Mouse (Mus musculus) midbrain, embryonic 13.5 days (tissue): Measurements from ENCODE around the gene Dok5. TPM values are rescaled to one million over a fixed set of nuclear protein-coding genes. Genes with fewer than 3 reads are reported as not detected.

ENCODE experiments used
- ATAC-seq: fragments of 200-750 bp; cut with Nextera tagmentation; 2 replicates; pipeline ENCODE4 v1.8.0; 2017; ENCODE audit warnings: mild to moderate bottlenecking, moderate TSS enrichment, moderate library complexity
- H3K27ac ChIP-seq: fragments of 300-500 bp; sonication (generic); 2 replicates; pipeline ENCODE4 v1.5.1; 2015; ENCODE audit warnings: inconsistent platforms, mild to moderate bottlenecking, moderate library complexity
- H3K27me3 ChIP-seq: fragments of 300-500 bp; sonication (generic); 2 replicates; pipeline ENCODE4 v1.6.1; 2015; ENCODE audit warnings: mild to moderate bottlenecking, inconsistent platforms
- H3K36me3 ChIP-seq: fragments of 300-500 bp; sonication (generic); 2 replicates; pipeline ENCODE4 v1.6.1; 2015; ENCODE audit warnings: mild to moderate bottlenecking, inconsistent platforms
- H3K4me1 ChIP-seq: fragments of 300-500 bp; sonication (generic); replicated peaks from 2 replicates; pipeline ENCODE4 v1.6.1; 2015; ENCODE audit warnings: inconsistent platforms
- H3K4me2 ChIP-seq: fragments of 300-500 bp; sonication (generic); replicated peaks from 2 replicates; pipeline ENCODE4 v1.6.1; 2015; ENCODE audit warnings: moderate library complexity, mild to moderate bottlenecking, inconsistent platforms
- H3K4me3 ChIP-seq: fragments of 300-500 bp; sonication (generic); replicated peaks from 2 replicates; pipeline ENCODE4 v1.5.1; 2015; ENCODE audit warnings: mild to moderate bottlenecking, inconsistent platforms
- H3K9ac ChIP-seq: fragments of 300-500 bp; sonication (generic); replicated peaks from 2 replicates; pipeline ENCODE4 v1.6.1; 2015; ENCODE audit warnings: mild to moderate bottlenecking, inconsistent platforms
- H3K9me3 ChIP-seq: fragments of 300-500 bp; sonication (generic); 2 replicates; pipeline ENCODE4 v1.6.1; 2016; ENCODE audit warnings: mild to moderate bottlenecking, inconsistent platforms
- WGBS: fragments of 180-500 bp; shearing (Covaris S2); methylation state at CpG from one replicate; pipeline ENCODE4 v1.1.7; 2015; 5-methylcytosine and 5-hydroxymethylcytosine counted together
- polyA plus RNA-seq: library from polyadenylated mRNA; unstranded; fragments of >200 nt; fragmentation: Nextera tagmentation; extraction: Ambion mirVana; gene quantifications from 2 replicates; pipeline ENCODE4 v1.2.1, GENCODE M21; 2015

Dok5 gene
- polyA plus RNA-seq, 1 experiment from 2014 or later, result 41.1 TPM

DNA sequence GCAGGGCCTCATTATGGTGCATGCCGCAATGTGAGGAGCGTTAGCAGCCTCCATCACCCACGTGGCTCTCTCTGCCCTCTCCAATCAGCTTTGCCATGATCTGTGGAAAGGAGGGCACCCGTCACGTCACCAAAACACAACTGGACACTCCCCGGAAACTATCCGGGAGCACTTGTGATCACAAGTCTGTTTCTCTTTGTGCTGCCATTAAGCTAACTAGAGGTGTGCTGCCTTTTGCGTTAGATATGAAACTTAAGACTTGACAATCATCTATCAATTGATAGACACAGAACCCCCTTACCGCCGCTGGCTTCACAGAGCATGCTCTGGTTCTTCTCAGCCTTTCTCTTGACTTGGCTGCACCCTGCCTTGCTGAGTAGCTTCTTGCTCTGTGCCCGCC, 6.9 kb upstream of the Dok5 start:
- no peak for ATAC-seq
- Histone ChIP-seq H3K4me3 (no peak overlapping the region), H3K4me1 (peaks cover 8% of the 10 kb centered on the region), H3K27ac (no peak overlapping the region), H3K9ac (no peak overlapping the region), H3K9me3 (no peaks in the 10 kb centered on the region), H3K27me3 (no peaks in the 10 kb centered on the region), H3K36me3 (no peaks in the 10 kb centered on the region), H3K4me2 (no peak overlapping the region)
- 87% methylated on average over 11 of the region's 11 CpGs for WGBS

- 88% methylated on average over 5 of the region's 5 CpGs for WGBS
- H3K4me1 ChIP-seq, result peaks cover 3% of the 10 kb centered on the region
- ATAC-seq, result no peak
- no peak overlapping the region for H3K9ac ChIP-seq
- H3K4me3 ChIP-seq, result no peak overlapping the region
- no peak overlapping the region for H3K27ac ChIP-seq
- H3K4me2 ChIP-seq, result no peak overlapping the region
- no peaks in the 10 kb centered on the region for H3K27me3 ChIP-seq
- H3K9me3 ChIP-seq, result no peaks in the 10 kb centered on the region
- no peaks in the 10 kb centered on the region for H3K36me3 ChIP-seq
Measured at GRCm38 (mm10) chr2:170725796-170726195, 5.8 kb upstream of the Dok5 start.

DNA sequence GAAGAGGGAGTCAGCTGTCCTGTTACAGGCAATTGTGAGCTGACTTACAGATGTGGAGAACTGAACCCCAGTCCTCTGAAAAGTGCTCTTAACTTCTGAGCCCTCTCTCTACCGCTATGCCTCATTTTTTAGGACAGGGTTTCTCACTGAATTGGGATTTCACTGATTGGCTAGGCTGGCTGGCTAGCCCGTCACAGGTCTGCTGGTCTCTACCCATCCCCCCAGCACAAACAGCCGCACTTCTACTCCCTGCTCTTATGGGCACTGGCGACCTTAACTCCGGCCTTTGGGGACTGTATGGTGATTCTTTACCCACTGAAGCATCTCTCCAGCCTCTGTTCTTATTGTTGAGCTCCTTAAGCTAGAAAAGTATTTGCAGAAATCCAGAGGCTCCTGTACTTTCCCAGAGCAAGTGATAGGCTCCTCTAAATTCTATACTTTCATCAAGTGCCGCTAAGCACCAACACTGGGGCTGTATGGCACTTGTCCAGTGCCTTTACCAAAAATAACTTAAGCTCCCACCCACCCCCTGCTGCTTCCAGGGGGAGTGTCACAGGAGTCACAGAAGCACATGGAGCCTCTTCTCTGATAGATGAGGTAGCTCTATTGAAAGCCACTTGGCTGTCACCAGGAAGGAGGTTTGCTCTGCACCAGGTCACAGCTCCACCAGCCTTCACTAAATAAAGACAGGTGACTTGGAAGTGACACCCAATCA, 4.5 kb upstream of the Dok5 start:
- Histone ChIP-seq H3K36me3 (no peaks in the 10 kb centered on the region), H3K4me1 (peaks cover 11% of the 10 kb centered on the region), H3K4me3 (no peak overlapping the region), H3K9me3 (no peaks in the 10 kb centered on the region), H3K27ac (no peak overlapping the region), H3K4me2 (no peak overlapping the region), H3K27me3 (no peaks in the 10 kb centered on the region), H3K9ac (no peak overlapping the region)
- ATAC-seq, result no peak
- WGBS, result 30% methylated on average over 6 of the region's 6 CpGs

GRCm38 (mm10) chr2:170728864-170729263, 2.7 kb upstream of the Dok5 start:
- Histone ChIP-seq H3K4me3 (no peak overlapping the region), H3K9ac (no peak overlapping the region), H3K27me3 (no peaks in the 10 kb centered on the region), H3K36me3 (no peaks in the 10 kb centered on the region), H3K9me3 (no peaks in the 10 kb centered on the region), H3K4me1 (peaks cover 25% of the 10 kb centered on the region), H3K27ac (no peak overlapping the region), H3K4me2 (no peak overlapping the region)
- ATAC-seq, result no peak
- WGBS, result 92% methylated on average over 9 of the region's 9 CpGs

DNA sequence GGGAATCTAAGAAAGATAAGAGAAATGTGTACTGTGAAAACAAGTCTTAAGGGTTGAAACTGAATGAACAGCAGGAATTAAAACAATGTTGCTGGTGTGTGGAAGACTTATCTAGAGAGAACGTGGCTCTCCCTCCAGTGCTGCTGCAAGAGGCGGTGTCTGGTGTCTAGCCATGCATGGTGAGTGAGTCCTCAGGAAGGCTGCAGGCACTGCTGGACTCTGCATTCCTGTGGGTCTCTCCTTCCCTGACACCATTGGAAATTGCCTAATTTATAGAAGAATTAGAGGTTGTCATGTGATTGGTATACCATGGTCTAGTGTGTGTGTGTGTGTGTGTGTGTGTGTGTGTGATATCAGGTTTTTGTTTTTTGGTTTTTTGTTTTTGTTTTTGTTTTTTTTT, 1.9 kb upstream of the Dok5 start:
- no peaks in the 10 kb centered on the region for H3K27me3 ChIP-seq
- no peak overlapping the region for H3K27ac ChIP-seq
- no peak overlapping the region for H3K9ac ChIP-seq
- no peak for ATAC-seq
- no peak overlapping the region for H3K4me3 ChIP-seq
- no peaks in the 10 kb centered on the region for H3K9me3 ChIP-seq
- H3K4me2 ChIP-seq, result no peak overlapping the region
- H3K36me3 ChIP-seq, result no peaks in the 10 kb centered on the region
- 40% methylated on average over 2 of the region's 2 CpGs for WGBS
- H3K4me1 ChIP-seq, result peaks cover 32% of the 10 kb centered on the region

GRCm38 (mm10) chr2:170730136-170730535, 1.5 kb upstream of the Dok5 start:
- peaks cover 35% of the 10 kb centered on the region for H3K4me1 ChIP-seq

GRCm38 (mm10) chr2:170730781-170731180, 826 bp upstream of the Dok5 start:
- H3K4me2 ChIP-seq, result peak overlapping the region; percentile 88
- no peaks in the 10 kb centered on the region for H3K27me3 ChIP-seq
- H3K9ac ChIP-seq, result no peak overlapping the region
- H3K4me3 ChIP-seq, result 0 out of 2 replicates have a peak overlapping the region, but pooled peaks have one; percentile 57
- WGBS, result 72% methylated on average over 13 of the region's 13 CpGs
- ATAC-seq, result no peak
- H3K9me3 ChIP-seq, result no peaks in the 10 kb centered on the region
- peak overlapping the region; percentile 89 for H3K27ac ChIP-seq
- peaks cover 37% of the 10 kb centered on the region for H3K4me1 ChIP-seq
- no peaks in the 10 kb centered on the region for H3K36me3 ChIP-seq

More at GRCm38 (mm10) chr2:170730136-170730535, 1.5 kb upstream of the Dok5 start:
- H3K9me3 ChIP-seq, result no peaks in the 10 kb centered on the region
- no peak overlapping the region for H3K4me3 ChIP-seq
- WGBS, result 93% methylated on average over 8 of the region's 8 CpGs
- H3K4me2 ChIP-seq, result no peak overlapping the region
- H3K9ac ChIP-seq, result no peak overlapping the region
- H3K27ac ChIP-seq, result no peak overlapping the region
- H3K27me3 ChIP-seq, result no peaks in the 10 kb centered on the region
- ATAC-seq, result no peak
- H3K36me3 ChIP-seq, result no peaks in the 10 kb centered on the region

- Histone ChIP-seq H3K27me3 (no peaks in the 10 kb centered on the region), H3K9me3 (no peaks in the 10 kb centered on the region), H3K27ac (peak overlapping the region; percentile 89), H3K9ac (peak overlapping the region; percentile 76), H3K4me1 (peaks cover 37% of the 10 kb centered on the region), H3K36me3 (no peaks in the 10 kb centered on the region), H3K4me2 (peak overlapping the region; percentile 88), H3K4me3 (peak overlapping the region; percentile 57)
- ATAC-seq, result peak; percentile 55
- 20% methylated on average over 6 of the region's 6 CpGs for WGBS
Measured at GRCm38 (mm10) chr2:170731205-170731604, 402 bp upstream of the Dok5 start.

GRCm38 (mm10) chr2:170733671-170734070, 2.1 kb downstream of the Dok5 start:
- 52% methylated on average over 1 of the region's 1 CpGs for WGBS
- peak overlapping the region; percentile 57 for H3K4me3 ChIP-seq
- H3K27ac ChIP-seq, result no peak overlapping the region

DNA sequence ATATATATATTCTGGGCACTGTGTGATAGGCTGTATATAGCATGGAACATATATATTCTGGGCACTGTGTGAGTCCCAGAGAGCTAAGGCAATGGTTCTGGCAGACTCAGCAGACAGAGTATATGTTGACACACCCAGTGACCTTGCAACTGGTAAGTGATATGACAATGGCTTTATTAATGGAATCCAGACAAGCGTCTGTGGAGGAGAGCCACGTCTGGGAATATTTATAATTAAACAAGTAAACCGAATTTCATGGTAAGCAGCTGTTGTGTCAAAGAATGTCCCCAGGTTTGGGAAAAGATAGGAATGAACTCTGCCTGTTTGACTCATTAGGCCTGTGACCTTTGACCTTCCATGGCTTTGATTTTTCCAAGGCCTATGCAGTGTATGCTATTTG, 2.8 kb downstream of the Dok5 start:
- H3K27me3 ChIP-seq, result no peaks in the 10 kb centered on the region
- no peak for ATAC-seq
- H3K4me2 ChIP-seq, result peak overlapping the region; percentile 33
- 56% methylated on average over 3 of the region's 3 CpGs for WGBS
- no peaks in the 10 kb centered on the region for H3K36me3 ChIP-seq
- H3K9ac ChIP-seq, result no peak overlapping the region
- no peak overlapping the region for H3K4me3 ChIP-seq
- no peaks in the 10 kb centered on the region for H3K9me3 ChIP-seq
- no peak overlapping the region; the same call in 1 of the 2 replicates for H3K27ac ChIP-seq
- peaks cover 43% of the 10 kb centered on the region for H3K4me1 ChIP-seq

More at GRCm38 (mm10) chr2:170733671-170734070, 2.1 kb downstream of the Dok5 start:
- Histone ChIP-seq H3K4me1 (peaks cover 40% of the 10 kb centered on the region), H3K9me3 (no peaks in the 10 kb centered on the region), H3K27me3 (no peaks in the 10 kb centered on the region), H3K36me3 (no peaks in the 10 kb centered on the region), H3K4me2 (peak overlapping the region; percentile 88), H3K9ac (no peak overlapping the region)
- ATAC-seq, result no peak

DNA sequence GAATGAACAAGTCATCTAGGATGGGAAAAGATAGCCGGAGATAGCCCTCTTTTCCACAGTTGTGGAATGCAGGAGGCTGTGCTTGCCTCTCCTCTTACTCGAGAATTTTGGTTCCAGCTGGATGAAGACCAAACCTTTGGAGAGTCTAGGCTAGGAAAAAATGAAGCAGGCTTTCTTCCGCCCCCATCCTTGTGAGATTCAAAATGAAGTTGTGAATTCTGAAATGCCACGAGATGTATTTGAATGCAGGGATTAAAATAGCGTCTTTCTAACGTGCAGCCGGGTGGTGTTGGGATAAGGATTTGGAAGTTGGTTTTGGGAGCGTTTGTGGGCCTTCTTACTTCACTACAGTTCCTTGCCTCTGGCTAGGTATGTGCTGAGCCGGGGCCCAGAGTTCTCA, 6.8 kb downstream of the Dok5 start:
- ATAC-seq, result no peak
- Histone ChIP-seq H3K36me3 (no peaks in the 10 kb centered on the region), H3K4me1 (peaks cover 29% of the 10 kb centered on the region), H3K9me3 (no peaks in the 10 kb centered on the region), H3K4me3 (no peak overlapping the region), H3K9ac (no peak overlapping the region), H3K27me3 (no peaks in the 10 kb centered on the region), H3K4me2 (no peak overlapping the region), H3K27ac (no peak overlapping the region)
- 87% methylated on average over 9 of the region's 9 CpGs for WGBS

GRCm38 (mm10) chr2:170738891-170739290, 7.3 kb downstream of the Dok5 start:
- Histone ChIP-seq H3K4me1 (peaks cover 26% of the 10 kb centered on the region), H3K36me3 (no peaks in the 10 kb centered on the region), H3K4me3 (no peak overlapping the region), H3K9me3 (no peaks in the 10 kb centered on the region), H3K27me3 (no peaks in the 10 kb centered on the region), H3K4me2 (no peak overlapping the region), H3K9ac (no peak overlapping the region), H3K27ac (no peak overlapping the region)
- WGBS, result 94% methylated on average over 9 of the region's 9 CpGs
- no peak for ATAC-seq
